21 mouse cellular contexts compared by ENCODE assay signal in the genomic region with DNA sequence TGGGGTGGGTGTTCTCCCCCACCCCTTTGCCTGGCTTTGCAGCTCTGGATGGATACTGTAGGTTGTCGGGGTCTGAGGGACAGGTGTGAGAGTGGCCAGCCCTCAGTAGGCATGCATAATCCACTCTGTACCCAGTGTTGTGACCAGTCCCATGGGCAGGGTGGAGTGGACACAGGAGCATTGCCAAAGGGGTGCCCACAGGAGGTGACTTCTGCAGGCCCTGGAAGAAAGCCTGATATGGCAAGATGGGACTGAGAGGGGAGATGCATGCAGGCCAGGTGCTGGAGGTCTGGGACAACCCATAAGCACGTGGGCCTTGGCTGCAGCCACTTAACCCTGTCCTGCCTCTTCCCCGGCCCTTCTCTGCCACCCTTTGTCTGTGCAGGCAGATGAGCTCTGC. TPM values are rescaled to one million over a fixed set of nuclear protein-coding genes. Genes with fewer than 3 reads are reported as not detected.
DNase-seq lines count a peak whose midpoint lies in the region; ATAC-seq and TF ChIP-seq lines count a peak whose summit lies in the region.
"Had no signal": no experiment of that assay in that cellular context is flagged by ENCODE, and none has a peak within 500 bp of the region (broad histone marks: within the 10 kb centered on the region; RNA-seq: fewer than 3 reads in every experiment).

No protein-coding gene starts in this region.

- H3K9me3 ChIP-seq in liver, embryonic 12.5 days (replicated peaks), result no peaks in the 10 kb centered on the region
- no peaks in the 10 kb centered on the region for H3K9me3 ChIP-seq in liver, postnatal 0 days (ENCODE audit: low read length)
- H3K9me3 ChIP-seq in embryonic facial prominence, embryonic 10.5 days, result no peaks in the 10 kb centered on the region
- H3K9me3 ChIP-seq in hindbrain, embryonic 13.5 days, result no peaks in the 10 kb centered on the region
- H3K9me3 ChIP-seq: embryonic facial prominence, embryonic 13.5 days; heart, embryonic 15.5 days; hindbrain, embryonic 10.5 days; hindbrain, embryonic 15.5 days had no signal

- TF ChIP-seq EP300 in liver, postnatal 0 days (IDR thresholded peaks at IDR 0.05; ENCODE audit: low read depth), result no peak

- H3K27me3 ChIP-seq in liver, embryonic 12.5 days (replicated peaks), result no peaks in the 10 kb centered on the region
- H3K27me3 ChIP-seq in liver, postnatal 0 days (ENCODE audit: insufficient read depth, low read length), result no peaks in the 10 kb centered on the region
- H3K27me3 ChIP-seq in embryonic facial prominence, embryonic 10.5 days (replicated peaks; ENCODE audit: low read depth, poor library complexity, severe bottlenecking), result no peaks in the 10 kb centered on the region
- no peaks in the 10 kb centered on the region for H3K27me3 ChIP-seq in myocyte (ENCODE audit: control insufficient read depth, insufficient read depth, insufficient read length)
- no peaks in the 10 kb centered on the region for H3K27me3 ChIP-seq in hindbrain, embryonic 13.5 days
- H3K27me3 ChIP-seq: embryonic facial prominence, embryonic 13.5 days; heart, embryonic 15.5 days; hindbrain, embryonic 15.5 days had no signal

- H3K79me2 ChIP-seq in myocyte (ENCODE audit: control insufficient read depth, insufficient read depth), result no peaks in the 10 kb centered on the region

- no peaks in the 10 kb centered on the region for H3K36me3 ChIP-seq in liver, embryonic 12.5 days
- no peaks in the 10 kb centered on the region for H3K36me3 ChIP-seq in liver, postnatal 0 days (replicated peaks; ENCODE audit: insufficient read depth, low read length)
- H3K36me3 ChIP-seq in embryonic facial prominence, embryonic 10.5 days (replicated peaks), result no peaks in the 10 kb centered on the region
- no peaks in the 10 kb centered on the region for H3K36me3 ChIP-seq in myocyte (ENCODE audit: control insufficient read depth, insufficient read depth)
- no peaks in the 10 kb centered on the region for H3K36me3 ChIP-seq in hindbrain, embryonic 13.5 days
- H3K36me3 ChIP-seq: embryonic facial prominence, embryonic 13.5 days; heart, embryonic 15.5 days; hindbrain, embryonic 10.5 days; hindbrain, embryonic 15.5 days had no signal

- no peak overlapping the region for H3K4me3 ChIP-seq in liver, embryonic 12.5 days
- no peak overlapping the region for H3K4me3 ChIP-seq in liver, postnatal 0 days (ENCODE audit: low read depth, low read length)
- no peak overlapping the region for H3K4me3 ChIP-seq in cortical plate, adult 2 months (ENCODE audit: insufficient read depth, low read length)
- no peak overlapping the region for H3K4me3 ChIP-seq in embryonic facial prominence, embryonic 10.5 days
- no peak overlapping the region for H3K4me3 ChIP-seq in myocyte
- H3K4me3 ChIP-seq in hindbrain, embryonic 13.5 days, result no peak overlapping the region
- H3K4me3 ChIP-seq: embryonic facial prominence, embryonic 13.5 days; heart, embryonic 15.5 days; hindbrain, embryonic 10.5 days; hindbrain, embryonic 15.5 days had no signal

- ATAC-seq in liver, embryonic 12.5 days, result no peak
- no peak for ATAC-seq in liver, postnatal 0 days
- no peak for ATAC-seq in hindbrain, embryonic 13.5 days (ENCODE audit: low FRiP score)
- no peak for ATAC-seq in erythroid progenitor cell, adult 5-6 weeks (replicated peaks; ENCODE audit: low FRiP score, poor library complexity, severe bottlenecking)
- ATAC-seq: forebrain, embryonic 16.5 days; intestine, embryonic 16.5 days had no signal

- no peak for DNase-seq in liver, postnatal 0 days
- DNase-seq in embryonic facial prominence, embryonic 10.5 days (ENCODE audit: low spot score), result no peak
- DNase-seq: adrenal gland, postnatal 10 days; cerebellum, adult 11 months; cerebellum, adult 8-10 months; cerebellum, postnatal 14 days; gastrocnemius, postnatal 10 days; heart, adult 18-20 months; heart, postnatal 14 days had no signal

- 62% methylated on average over 3 of the region's 3 CpGs for WGBS in liver, embryonic 12.5 days (ENCODE audit: insufficient replicate concordance)
- WGBS in liver, postnatal 0 days (ENCODE audit: insufficient replicate concordance), result 71% methylated on average over 3 of the region's 3 CpGs
- 75% methylated on average over 3 of the region's 3 CpGs for WGBS in embryonic facial prominence, embryonic 10.5 days
- WGBS in hindbrain, embryonic 13.5 days, result 86% methylated on average over 3 of the region's 3 CpGs

- no peak for TF ChIP-seq POLR2A in cortical plate, adult 2 months (IDR thresholded peaks at IDR 0.05; ENCODE audit: extremely low read depth, insufficient read depth, low read length)
- no peak for TF ChIP-seq POLR2A in myocyte (IDR thresholded peaks at IDR 0.05; ENCODE audit: insufficient read length, low read depth)

- peak overlapping the region; percentile 80; the same call in 1 of the 2 replicates for H3K27ac ChIP-seq in liver, embryonic 12.5 days
- no peak overlapping the region for H3K27ac ChIP-seq in liver, postnatal 0 days (ENCODE audit: low read depth)
- 0 out of 2 replicates have a peak overlapping the region, but pooled peaks have one; percentile 8 for H3K27ac ChIP-seq in cortical plate, adult 2 months (ENCODE audit: insufficient read depth, low read length)
- H3K27ac ChIP-seq in embryonic facial prominence, embryonic 10.5 days (replicated peaks), result 0 out of 2 replicates have a peak overlapping the region, but pooled peaks have one; percentile 20
- no peak overlapping the region for H3K27ac ChIP-seq in hindbrain, embryonic 13.5 days
- H3K27ac ChIP-seq: embryonic facial prominence, embryonic 13.5 days; heart, embryonic 15.5 days; hindbrain, embryonic 10.5 days; hindbrain, embryonic 15.5 days had no signal

- TF ChIP-seq CTCF in liver, postnatal 0 days (IDR thresholded peaks at IDR 0.05; ENCODE audit: low read depth), result no peak
- TF ChIP-seq CTCF in cortical plate, adult 2 months (IDR thresholded peaks at IDR 0.05; ENCODE audit: extremely low read depth, insufficient read depth, low read length), result no peak

- H3K4me1 ChIP-seq in liver, embryonic 12.5 days, result peaks cover 28% of the 10 kb centered on the region
- H3K4me1 ChIP-seq in liver, postnatal 0 days (ENCODE audit: insufficient read depth), result 0 out of 2 replicates have a peak, but pooled peaks cover 8% of the 10 kb centered on the region
- no peaks in the 10 kb centered on the region; the same call in 1 of the 2 replicates for H3K4me1 ChIP-seq in cortical plate, adult 2 months (ENCODE audit: control insufficient read depth, insufficient read depth, low read length)
- H3K4me1 ChIP-seq in embryonic facial prominence, embryonic 10.5 days, result peaks cover 23% of the 10 kb centered on the region
- H3K4me1 ChIP-seq in hindbrain, embryonic 13.5 days (replicated peaks), result peaks cover 6% of the 10 kb centered on the region; the same call in 1 of the 2 replicates

- peak overlapping the region; percentile 30; the same call in 1 of the 2 replicates for H3K4me2 ChIP-seq in liver, embryonic 12.5 days
- no peak overlapping the region for H3K4me2 ChIP-seq in liver, postnatal 0 days (ENCODE audit: low read depth, low read length)
- H3K4me2 ChIP-seq in myocyte (ENCODE audit: low read depth), result peak overlapping the region; percentile 73
- H3K4me2 ChIP-seq in hindbrain, embryonic 13.5 days, result no peak overlapping the region
- H3K4me2 ChIP-seq: embryonic facial prominence, embryonic 13.5 days; heart, embryonic 11.5 days; heart, embryonic 15.5 days; hindbrain, embryonic 15.5 days had no signal

- H3ac ChIP-seq in myocyte (ENCODE audit: control insufficient read depth, insufficient read length), result no peak overlapping the region

- H3K9ac ChIP-seq in liver, embryonic 12.5 days, result no peak overlapping the region
- no peak overlapping the region for H3K9ac ChIP-seq in liver, postnatal 0 days (replicated peaks)
- no peak overlapping the region for H3K9ac ChIP-seq in hindbrain, embryonic 13.5 days
- H3K9ac ChIP-seq: embryonic facial prominence, embryonic 13.5 days; heart, embryonic 15.5 days; hindbrain, embryonic 15.5 days had no signal

TF ChIP-seq in myocyte, 11 proteins besides CTCF, POLR2A, EP300 and RAD21:
- TF ChIP-seq SRF (IDR thresholded peaks at IDR 0.05; ENCODE audit: control insufficient read depth, insufficient read length, low read depth), result no peak
- no peak for TF ChIP-seq USF1 (IDR thresholded peaks at IDR 0.05; ENCODE audit: low read depth)
- no peak for TF ChIP-seq TCF12 (IDR thresholded peaks at IDR 0.05; ENCODE audit: insufficient read depth, poor library complexity, severe bottlenecking)
- TF ChIP-seq CEBPB (IDR thresholded peaks at IDR 0.05; ENCODE audit: insufficient read depth, poor library complexity, severe bottlenecking), result no peak
- TF ChIP-seq MYOD1 (IDR thresholded peaks at IDR 0.05; ENCODE audit: control insufficient read depth in 1 of 3, insufficient read length in 2 of 3, low read depth in 2 of 3), result no peak
- no peak for TF ChIP-seq POLR2AphosphoS2 (IDR thresholded peaks at IDR 0.05; ENCODE audit: insufficient read length, low read depth)
- TF ChIP-seq REST (IDR thresholded peaks at IDR 0.05; ENCODE audit: insufficient read depth, insufficient read length), result no peak
- no peak for TF ChIP-seq TCF3 (IDR thresholded peaks at IDR 0.05; ENCODE audit: insufficient read length, low read depth)

RNA-seq across cellular contexts. Expression of a gene that starts 16.3 kb away (rescaled TPM):
- polyA plus RNA-seq in liver, embryonic 12.5 days (2016; fragmentation: Nextera tagmentation; extraction: Ambion mirVana), result 3.2 and 3.5 TPM in 2 replicates
- 1.5 and 1.7 TPM in 2 replicates for polyA plus RNA-seq in liver, postnatal 0 days (2015; fragmentation: Nextera tagmentation; extraction: Ambion mirVana)
- 18.9 and 20.5 TPM in 2 replicates for polyA plus RNA-seq in cortical plate, adult 2 months (2012; rRNA removed)
- 2.6 and 2.8 TPM in 2 replicates for polyA plus RNA-seq in embryonic facial prominence, embryonic 10.5 days (2016; fragmentation: Nextera tagmentation; extraction: Ambion mirVana)
- polyA plus RNA-seq in myocyte (2012; fragmentation: generic; extraction: Trizol), result 11.3 TPM
- polyA plus RNA-seq in hindbrain, embryonic 13.5 days (2015; fragmentation: Nextera tagmentation; extraction: Ambion mirVana), result 3.6 and 3.8 TPM in 2 replicates
- 2.9 TPM in 2 replicates for total RNA-seq in erythroid progenitor cell, adult 5-6 weeks (2015; ENCODE audit: low replicate concordance)
- total RNA-seq in erythroid progenitor cell, adult 5-6 weeks (2017; ENCODE audit: low replicate concordance), result 1.0 and 1.8 TPM in 2 replicates

RNA-seq across cellular contexts. Expression of a gene that starts 47.5 kb away (rescaled TPM):
- 26.4 and 28.2 TPM in 2 replicates for polyA plus RNA-seq in liver, embryonic 12.5 days (2016; fragmentation: Nextera tagmentation; extraction: Ambion mirVana)
- polyA plus RNA-seq in liver, postnatal 0 days (2015; fragmentation: Nextera tagmentation; extraction: Ambion mirVana), result 14.8 and 15.4 TPM in 2 replicates
- 3.0 and 3.3 TPM in 2 replicates for polyA plus RNA-seq in cortical plate, adult 2 months (2012; rRNA removed)
- polyA plus RNA-seq in embryonic facial prominence, embryonic 10.5 days (2016; fragmentation: Nextera tagmentation; extraction: Ambion mirVana), result 15.8 and 17.4 TPM in 2 replicates
- 19.0 TPM for polyA plus RNA-seq in myocyte (2012; fragmentation: generic; extraction: Trizol)
- polyA plus RNA-seq in hindbrain, embryonic 13.5 days (2015; fragmentation: Nextera tagmentation; extraction: Ambion mirVana), result 2.9 and 4.1 TPM in 2 replicates
- 6.5 and 27.7 TPM in 2 replicates for total RNA-seq in erythroid progenitor cell, adult 5-6 weeks (2015; ENCODE audit: low replicate concordance)
- 17.3 and 21.3 TPM in 2 replicates for total RNA-seq in erythroid progenitor cell, adult 5-6 weeks (2017; ENCODE audit: low replicate concordance)

Comparison
In these comparisons a context has a peak if more than half of its experiments do, and no peak if none do; other contexts are left out.
1. H3K27ac ChIP-seq: peak in liver, embryonic 12.5 days (single experiment), cortical plate, adult 2 months (single experiment) and embryonic facial prominence, embryonic 10.5 days (single experiment); none in liver, postnatal 0 days (single experiment) and hindbrain, embryonic 13.5 days (single experiment).
2. H3K4me2 ChIP-seq: peak in liver, embryonic 12.5 days (single experiment) and myocyte (single experiment); none in liver, postnatal 0 days (single experiment) and hindbrain, embryonic 13.5 days (single experiment).